Comparison of ENCODE assay signal across 34 mouse cellular contexts in the genomic region with DNA sequence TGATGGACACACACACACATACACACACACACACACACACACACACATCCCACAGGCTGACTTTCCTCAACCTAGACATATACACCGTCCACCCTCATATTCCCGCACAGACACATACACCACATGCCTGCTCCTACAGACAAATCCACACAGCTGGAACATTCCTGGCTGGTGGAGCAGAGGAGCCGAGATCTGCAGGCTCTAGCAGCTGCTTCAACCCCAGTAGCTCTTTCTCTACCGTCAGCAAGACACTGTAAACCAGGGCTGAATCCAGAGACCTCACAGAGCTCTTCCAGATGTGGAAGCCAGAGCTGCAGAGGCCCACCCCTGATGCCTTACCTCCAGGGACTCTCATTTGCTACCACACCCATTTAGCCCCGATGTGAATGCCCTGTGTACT. TPM values are rescaled to one million over a fixed set of nuclear protein-coding genes. Genes with fewer than 3 reads are reported as not detected.
A peak's percentile ranks its signal among the peaks of the same experiment; 100 is the strongest.
DNase-seq lines count a peak whose midpoint lies in the region; ATAC-seq and TF ChIP-seq lines count a peak whose summit lies in the region.
"Had no signal": no experiment of that assay in that cellular context is flagged by ENCODE, and none has a peak within 500 bp of the region (broad histone marks: within the 10 kb centered on the region; RNA-seq: fewer than 3 reads in every experiment).

No protein-coding gene starts in this region.

- DNase-seq in frontal cortex, postnatal 25 days (ENCODE audit: low spot score in 2 of 2) = no peak
- no peak for DNase-seq in midbrain, postnatal 0 days (ENCODE audit: low spot score)
- DNase-seq in forelimb bud, embryonic 11.5 days (ENCODE audit: low read depth, low spot score) = peak; percentile 54
- DNase-seq in hindbrain, embryonic 11.5 days (ENCODE audit: low spot score) = no peak
- no peak for DNase-seq in adrenal gland, adult 8-10 months
- DNase-seq: cerebellum, adult 18-20 months; cerebellum, postnatal 14 days; embryo, embryonic 11 days; heart, postnatal 14 days; kidney, adult 9 months; kidney, postnatal 14 days; layer of hippocampus, postnatal 36 days; lung, adult 18-20 months; lung, postnatal 10 days; thymus, adult 18-20 months; thymus, postnatal 36 days had no signal

- no peak overlapping the region for H3K9ac ChIP-seq in midbrain, postnatal 0 days (replicated peaks; ENCODE audit: low read length, poor library complexity, severe bottlenecking)
- no peak overlapping the region for H3K9ac ChIP-seq in midbrain, embryonic 13.5 days (replicated peaks)
- H3K9ac ChIP-seq in hindbrain, embryonic 11.5 days (ENCODE audit: low read depth, low read length) = no peak overlapping the region
- H3K9ac ChIP-seq: forebrain, embryonic 12.5 days; heart, embryonic 12.5 days; hindbrain, embryonic 13.5 days; liver, embryonic 12.5 days; midbrain, embryonic 15.5 days; neural tube, embryonic 13.5 days had no signal

- no peak overlapping the region for H3K27ac ChIP-seq in midbrain, postnatal 0 days (ENCODE audit: low read depth, low read length)
- H3K27ac ChIP-seq in midbrain, embryonic 13.5 days = no peak overlapping the region
- peak overlapping the region; percentile 30 for H3K27ac ChIP-seq in olfactory bulb, adult 2 months (ENCODE audit: insufficient read depth, low read depth, low read length)
- H3K27ac ChIP-seq in hindbrain, embryonic 11.5 days (ENCODE audit: low read depth, low read length) = no peak overlapping the region
- H3K27ac ChIP-seq: forebrain, embryonic 12.5 days; hindbrain, embryonic 13.5 days; layer of hippocampus, adult 2 months; liver, embryonic 12.5 days; midbrain, embryonic 15.5 days; neural tube, embryonic 13.5 days had no signal

- H3K36me3 ChIP-seq in midbrain, postnatal 0 days (ENCODE audit: insufficient read depth, low read length) = no peaks in the 10 kb centered on the region
- H3K36me3 ChIP-seq in midbrain, embryonic 13.5 days = no peaks in the 10 kb centered on the region
- H3K36me3 ChIP-seq in hindbrain, embryonic 11.5 days (ENCODE audit: control insufficient read depth, insufficient read depth, low read length) = no peaks in the 10 kb centered on the region
- H3K36me3 ChIP-seq: forebrain, embryonic 12.5 days; heart, embryonic 12.5 days; hindbrain, embryonic 13.5 days; liver, embryonic 12.5 days; midbrain, embryonic 15.5 days; neural tube, embryonic 13.5 days had no signal

- H3K27me3 ChIP-seq in midbrain, postnatal 0 days (ENCODE audit: insufficient read depth, low read length) = 0 out of 2 replicates have a peak, but pooled peaks cover 8% of the 10 kb centered on the region
- H3K27me3 ChIP-seq in midbrain, embryonic 13.5 days = peaks cover 21% of the 10 kb centered on the region
- H3K27me3 ChIP-seq in hindbrain, embryonic 11.5 days (ENCODE audit: control insufficient read depth, insufficient read depth, low read length) = no peaks in the 10 kb centered on the region

- no peaks in the 10 kb centered on the region for H3K9me3 ChIP-seq in midbrain, postnatal 0 days (ENCODE audit: low read length)
- no peaks in the 10 kb centered on the region for H3K9me3 ChIP-seq in midbrain, embryonic 13.5 days
- H3K9me3 ChIP-seq in hindbrain, embryonic 11.5 days (ENCODE audit: control insufficient read depth, low read length) = no peaks in the 10 kb centered on the region
- H3K9me3 ChIP-seq: forebrain, embryonic 12.5 days; heart, embryonic 12.5 days; hindbrain, embryonic 13.5 days; liver, embryonic 12.5 days; midbrain, embryonic 15.5 days; neural tube, embryonic 13.5 days had no signal

- peak overlapping the region; percentile 9; the same call in 1 of the 2 replicates for H3K4me2 ChIP-seq in midbrain, postnatal 0 days (ENCODE audit: low read depth, low read length, poor library complexity, severe bottlenecking)
- no peak overlapping the region for H3K4me2 ChIP-seq in midbrain, embryonic 13.5 days (replicated peaks)
- H3K4me2 ChIP-seq in hindbrain, embryonic 11.5 days (replicated peaks; ENCODE audit: low read depth, low read length) = no peak overlapping the region
- H3K4me2 ChIP-seq: forebrain, embryonic 12.5 days; heart, embryonic 12.5 days; hindbrain, embryonic 13.5 days; liver, embryonic 12.5 days; midbrain, embryonic 15.5 days; neural tube, embryonic 13.5 days had no signal

- TF ChIP-seq POLR2A in olfactory bulb, adult 2 months (IDR thresholded peaks at IDR 0.05; ENCODE audit: insufficient read depth, low read depth, low read length) = no peak

- no peaks in the 10 kb centered on the region for H3K4me1 ChIP-seq in midbrain, postnatal 0 days (ENCODE audit: insufficient read depth, low read length)
- H3K4me1 ChIP-seq in midbrain, embryonic 13.5 days (replicated peaks) = no peaks in the 10 kb centered on the region
- peaks cover 41% of the 10 kb centered on the region for H3K4me1 ChIP-seq in olfactory bulb, adult 2 months (ENCODE audit: control insufficient read depth, insufficient read depth, low read length)
- H3K4me1 ChIP-seq in hindbrain, embryonic 11.5 days (replicated peaks; ENCODE audit: control insufficient read depth, insufficient read depth, low read length) = no peaks in the 10 kb centered on the region
- H3K4me1 ChIP-seq: forebrain, embryonic 12.5 days; heart, embryonic 12.5 days; liver, embryonic 12.5 days; midbrain, embryonic 15.5 days had no signal

- ATAC-seq in frontal cortex, adult (ENCODE audit: low TSS enrichment) = peak; percentile 49
- no peak for ATAC-seq in midbrain, postnatal 0 days (ENCODE audit: low FRiP score)
- no peak for ATAC-seq in midbrain, embryonic 13.5 days
- ATAC-seq in hindbrain, embryonic 11.5 days (ENCODE audit: low FRiP score) = no peak
- ATAC-seq: inflammation-experienced regulatory T-cells, adult 6 months; liver, embryonic 12.5 days; midbrain, embryonic 15.5 days had no signal

- WGBS in midbrain, postnatal 0 days = 41% methylated on average over 5 of the region's 5 CpGs
- WGBS in midbrain, embryonic 13.5 days = 50% methylated on average over 5 of the region's 5 CpGs
- 34% methylated on average over 5 of the region's 5 CpGs for WGBS in olfactory bulb, adult 2 months
- WGBS in hindbrain, embryonic 11.5 days = 48% methylated on average over 5 of the region's 5 CpGs

- no peak for TF ChIP-seq CTCF in midbrain, postnatal 0 days (IDR thresholded peaks at IDR 0.05)
- TF ChIP-seq CTCF in olfactory bulb, adult 2 months (IDR thresholded peaks at IDR 0.05; ENCODE audit: insufficient read depth, low read depth, low read length) = no peak

- no peak overlapping the region for H3K4me3 ChIP-seq in midbrain, postnatal 0 days (ENCODE audit: low read depth, low read length)
- no peak overlapping the region for H3K4me3 ChIP-seq in midbrain, embryonic 13.5 days (replicated peaks)
- H3K4me3 ChIP-seq in olfactory bulb, adult 2 months (ENCODE audit: insufficient read depth, low read depth, low read length) = peak overlapping the region; percentile 25
- H3K4me3 ChIP-seq in hindbrain, embryonic 11.5 days (ENCODE audit: low read depth, low read length) = no peak overlapping the region
- H3K4me3 ChIP-seq: forebrain, embryonic 12.5 days; heart, embryonic 12.5 days; hindbrain, embryonic 13.5 days; layer of hippocampus, adult 2 months; liver, embryonic 12.5 days; midbrain, embryonic 15.5 days; myocyte; neural tube, embryonic 13.5 days had no signal

RNA-seq across cellular contexts. Expression of gene Trhr2, which starts 1.7 kb away (rescaled TPM):
- total RNA-seq in midbrain, postnatal 0 days (2014; rRNA removed) = 0.93 and 3.5 TPM in 2 replicates
- polyA plus RNA-seq in midbrain, postnatal 0 days (2015; fragmentation: Nextera tagmentation; extraction: Ambion mirVana) = 0.15 and 0.37 TPM in 2 replicates
- polyA plus RNA-seq in midbrain, embryonic 13.5 days (2015; fragmentation: Nextera tagmentation; extraction: Ambion mirVana) = not detected in 2 replicates
- not detected in 2 replicates for polyA plus RNA-seq in olfactory bulb, adult 2 months (2012; ENCODE audit: insufficient read depth, insufficient read length, low replicate concordance, missing spikeins)
- 0.11 and 0.25 TPM in 2 replicates for polyA plus RNA-seq in hindbrain, embryonic 11.5 days (2014; fragmentation: Nextera tagmentation; extraction: Ambion mirVana)
- total RNA-seq in adrenal gland, adult 8-10 months (2022) = not detected
- total RNA-seq: adrenal gland, adult 18-20 months; gastrocnemius, adult 8-10 months; granulocyte monocyte progenitor cell, adult 5-6 weeks; heart, postnatal 14 days; megakaryocyte progenitor cell, adult 5-6 weeks had no signal
- polyA plus RNA-seq: forebrain, embryonic 12.5 days; heart, embryonic 12.5 days; hindbrain, embryonic 13.5 days; inflammation-experienced regulatory T-cells, adult 6 months; liver, embryonic 12.5 days; midbrain, embryonic 15.5 days; myocyte; neural tube, embryonic 13.5 days; spleen, adult 2 months had no signal

RNA-seq across cellular contexts. Expression of gene Zc3h18, which starts 14.1 kb away (rescaled TPM):
- total RNA-seq in midbrain, postnatal 0 days (2014; rRNA removed) = 29.4 and 41.3 TPM in 2 replicates
- 23.4 and 25.0 TPM in 2 replicates for polyA plus RNA-seq in midbrain, postnatal 0 days (2015; fragmentation: Nextera tagmentation; extraction: Ambion mirVana)
- polyA plus RNA-seq in midbrain, embryonic 13.5 days (2015; fragmentation: Nextera tagmentation; extraction: Ambion mirVana) = 40.0 and 44.9 TPM in 2 replicates
- polyA plus RNA-seq in olfactory bulb, adult 2 months (2012; ENCODE audit: insufficient read depth, insufficient read length, low replicate concordance, missing spikeins) = not detected in 2 replicates
- polyA plus RNA-seq in hindbrain, embryonic 11.5 days (2014; fragmentation: Nextera tagmentation; extraction: Ambion mirVana) = 38.4 and 38.6 TPM in 2 replicates
- 10 to 100 TPM; 38.4 to 55.0 (median 47.0) TPM for total RNA-seq in adrenal gland, adult 8-10 months (2022)

RNA-seq across cellular contexts. Expression of gene Il17c, which starts 59.5 kb away (rescaled TPM):
- not detected in 2 replicates for total RNA-seq in midbrain, postnatal 0 days (2014; rRNA removed)
- polyA plus RNA-seq in midbrain, postnatal 0 days (2015; fragmentation: Nextera tagmentation; extraction: Ambion mirVana) = 0.37 TPM in 1 of 2 replicates, not detected in the other
- not detected in 2 replicates for polyA plus RNA-seq in midbrain, embryonic 13.5 days (2015; fragmentation: Nextera tagmentation; extraction: Ambion mirVana)
- not detected in 2 replicates for polyA plus RNA-seq in olfactory bulb, adult 2 months (2012; ENCODE audit: insufficient read depth, insufficient read length, low replicate concordance, missing spikeins)
- polyA plus RNA-seq in hindbrain, embryonic 11.5 days (2014; fragmentation: Nextera tagmentation; extraction: Ambion mirVana) = not detected in 2 replicates
- under 1 TPM in 1 of 4 experiments, not detected in 3; 0.43 TPM for total RNA-seq in adrenal gland, adult 8-10 months (2022)
- total RNA-seq: adrenal gland, adult 18-20 months; gastrocnemius, adult 8-10 months; granulocyte monocyte progenitor cell, adult 5-6 weeks; heart, postnatal 14 days; layer of hippocampus, adult 2 months; layer of hippocampus, postnatal 36 days; left cerebral cortex, postnatal 36 days; megakaryocyte progenitor cell, adult 5-6 weeks had no signal
- polyA plus RNA-seq: forebrain, embryonic 12.5 days; heart, embryonic 12.5 days; hindbrain, embryonic 13.5 days; liver, embryonic 12.5 days; midbrain, embryonic 15.5 days; myocyte; neural tube, embryonic 13.5 days had no signal
